Mouse (Mus musculus) monocyte, adult 2 months (primary cell): ENCODE data around the gene Elp1.

Source experiments
- DNase-seq, 2 experiments: peaks; one replicate each; pipeline ENCODE4 v3.0.0; 2022; ENCODE audit warnings: low spot score in 2 of 2, low read depth in 1 of 2

Elp1 gene

GRCm38 (mm10) chr4:56771065-56771464 lies 31.1 kb downstream of the Elp1 start:
- no peak for DNase-seq

GRCm38 (mm10) chr4:56768913-56769312 lies 33.2 kb downstream of the Elp1 start:
- no peak for DNase-seq

- no peak for DNase-seq
Measured at GRCm38 (mm10) chr4:56767861-56768284, 34.3 kb downstream of the Elp1 start.

- no peak for DNase-seq
Measured at GRCm38 (mm10) chr4:56757693-56758092, 44.4 kb downstream of the Elp1 start.

GRCm38 (mm10) chr4:56756966-56757600 lies 45.0 kb downstream of the Elp1 start:
- DNase-seq, result peak; percentile 68 to 74

- no peak for DNase-seq
Measured at GRCm38 (mm10) chr4:56756021-56756420, 46.1 kb downstream of the Elp1 start.

GRCm38 (mm10) chr4:56747456-56747855 lies 54.7 kb downstream of the Elp1 start:
- DNase-seq, result no peak

GRCm38 (mm10) chr4:56746345-56746744 lies 55.8 kb downstream of the Elp1 start:
- DNase-seq, result no peak

- no peak for DNase-seq
Measured at GRCm38 (mm10) chr4:56743363-56744195, 58.6 kb downstream of the Elp1 start, which contains the start of gene Actl7a. Actl7a (plus strand) TSS chr4:56743413.

GRCm38 (mm10) chr4:56742698-56743097 lies 59.4 kb downstream of the Elp1 start:
- no peak for DNase-seq

GRCm38 (mm10) chr4:56741041-56741493 lies 61.1 kb downstream of the Elp1 start, which contains the start of gene Actl7b:
Actl7b (minus strand) TSS chr4:56741443.
- no peak for DNase-seq

GRCm38 (mm10) chr4:56740611-56741010 lies 61.5 kb downstream of the Elp1 start:
- DNase-seq, result no peak

GRCm38 (mm10) chr4:56740020-56740485 lies 62.1 kb downstream of the Elp1 start, which contains the start of gene Gm26657:
Gm26657 (plus strand) TSS chr4:56740070.
- no peak for DNase-seq

- DNase-seq, result no peak
Measured at GRCm38 (mm10) chr4:56725839-56726238, 76.3 kb downstream of the Elp1 start.

- DNase-seq, result no peak
Measured at GRCm38 (mm10) chr4:56723237-56723636, 78.9 kb downstream of the Elp1 start.

- no peak for DNase-seq
Measured at GRCm38 (mm10) chr4:56722346-56722745, 79.8 kb downstream of the Elp1 start.

- DNase-seq, result no peak
Measured at GRCm38 (mm10) chr4:56721469-56721868, 80.7 kb downstream of the Elp1 start.

- no peak for DNase-seq
Measured at GRCm38 (mm10) chr4:56720403-56720802, 81.7 kb downstream of the Elp1 start.

GRCm38 (mm10) chr4:56719456-56719855 lies 82.7 kb downstream of the Elp1 start:
- no peak for DNase-seq

GRCm38 (mm10) chr4:56718573-56719442 lies 83.3 kb downstream of the Elp1 start:
- DNase-seq, result no peak

GRCm38 (mm10) chr4:56717932-56718331 lies 84.2 kb downstream of the Elp1 start:
- no peak for DNase-seq
